Mouse (Mus musculus) forebrain, embryonic 10.5 days (tissue): Measurements from ENCODE around the gene Smg9. TPM values are rescaled to one million over a fixed set of nuclear protein-coding genes. Genes with fewer than 3 reads are reported as not detected.

Source experiments
- DNase-seq: peaks from one replicate; pipeline ENCODE4 v3.0.0-alpha.2; 2017; ENCODE audit warnings: low spot score; ENCODE audit errors: extremely low spot score
- H3K27ac ChIP-seq: fragments of 300-500 bp; sonication (generic); 2 replicates; pipeline ENCODE4 v1.5.1; 2016; ENCODE audit warnings: mild to moderate bottlenecking
- H3K27me3 ChIP-seq: fragments of 300-500 bp; sonication (generic); 2 replicates; pipeline ENCODE4 v1.6.1; 2016; ENCODE audit warnings: mild to moderate bottlenecking; ENCODE audit not compliant: poor library complexity, severe bottlenecking
- H3K36me3 ChIP-seq: fragments of 300-500 bp; sonication (generic); replicated peaks from 2 replicates; pipeline ENCODE4 v1.6.1; 2016; ENCODE audit warnings: mild to moderate bottlenecking, moderate library complexity
- H3K4me1 ChIP-seq: fragments of 300-500 bp; sonication (generic); 2 replicates; pipeline ENCODE4 v1.6.1; 2016
- H3K4me3 ChIP-seq: fragments of 300-500 bp; sonication (generic); 2 replicates; pipeline ENCODE4 v1.5.1; 2016; ENCODE audit warnings: mild to moderate bottlenecking, moderate library complexity
- H3K9me3 ChIP-seq: fragments of 300-500 bp; sonication (generic); 2 replicates; pipeline ENCODE4 v1.6.1; 2016; ENCODE audit warnings: mild to moderate bottlenecking, moderate library complexity
- WGBS: fragments of 180-500 bp; shearing (Covaris S2); methylation state at CpG from one replicate; pipeline ENCODE4 v1.1.7; 2016; 5-methylcytosine and 5-hydroxymethylcytosine counted together
- polyA plus RNA-seq: library from polyadenylated mRNA; unstranded; fragments of >200 nt; fragmentation: Nextera tagmentation; extraction: Ambion mirVana; gene quantifications from 2 replicates; pipeline ENCODE4 v1.2.1, GENCODE M21; 2016

The Smg9 gene
- polyA plus RNA-seq, 1 experiment from 2014 or later: 26.5 TPM

DNA sequence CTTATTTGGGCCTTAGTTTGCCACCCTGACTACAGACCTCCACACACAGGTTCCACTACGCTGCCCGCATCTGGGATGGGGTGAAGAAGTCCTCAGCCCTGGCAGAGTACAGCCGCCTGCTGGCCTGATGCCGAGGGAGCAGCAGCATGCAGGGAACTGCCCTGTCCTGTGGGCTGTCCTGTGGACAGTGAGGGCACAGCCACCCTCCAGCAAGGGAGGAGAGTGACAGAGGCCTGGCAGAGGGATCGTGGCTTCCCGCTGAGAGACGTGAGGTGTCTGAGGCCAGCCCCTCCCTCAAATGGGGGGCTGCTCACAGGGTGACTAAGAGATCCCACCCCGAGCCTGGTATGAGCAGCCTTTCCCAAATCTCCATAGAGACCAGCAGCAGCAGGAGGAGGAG lies 22.8 kb downstream of the Smg9 start:
- Histone ChIP-seq H3K4me3 (no peak overlapping the region), H3K9me3 (no peaks in the 10 kb centered on the region), H3K27me3 (no peaks in the 10 kb centered on the region), H3K27ac (no peak overlapping the region; the same call in 1 of the 2 replicates), H3K4me1 (peaks cover 29% of the 10 kb centered on the region), H3K36me3 (peaks cover 35% of the 10 kb centered on the region)
- DNase-seq: no peak
- 84% methylated on average over 8 of the region's 8 CpGs for WGBS

DNA sequence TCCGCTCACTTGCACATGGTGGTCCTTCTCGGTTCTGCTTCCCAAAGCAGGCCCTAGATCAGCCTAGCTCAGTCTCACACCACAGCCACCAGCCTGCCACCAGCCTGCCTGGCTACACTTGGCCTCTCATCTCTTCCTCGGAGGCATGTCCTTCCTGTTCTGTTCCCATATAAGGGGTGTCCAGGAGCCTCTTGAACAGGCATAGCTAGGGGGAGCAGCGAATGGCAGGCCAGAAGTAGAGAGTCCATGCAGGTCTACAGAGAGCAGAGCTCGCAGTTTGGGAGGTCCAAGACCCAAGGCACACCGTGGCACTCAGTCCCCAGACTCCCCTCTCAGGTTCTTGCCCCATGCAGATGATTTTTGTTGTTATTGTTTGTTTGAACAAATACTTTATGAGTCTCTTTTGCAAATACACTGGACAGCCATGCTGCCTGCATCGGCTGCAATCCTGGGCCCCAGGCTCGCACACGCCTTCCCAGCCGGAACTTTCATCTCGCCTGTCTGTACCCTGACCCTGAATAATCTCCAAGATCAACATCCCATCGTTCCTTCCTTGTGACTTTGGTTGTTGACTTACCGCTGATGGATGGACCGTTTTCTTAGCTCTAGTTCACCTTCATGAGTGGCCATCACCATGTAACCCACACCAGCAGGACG lies 23.8 kb downstream of the Smg9 start:
- Histone ChIP-seq H3K9me3 (no peaks in the 10 kb centered on the region), H3K4me3 (no peak overlapping the region), H3K27ac (no peak overlapping the region), H3K27me3 (no peaks in the 10 kb centered on the region), H3K36me3 (peaks cover 34% of the 10 kb centered on the region), H3K4me1 (peaks cover 24% of the 10 kb centered on the region)
- no peak for DNase-seq
- WGBS: 92% methylated on average over 15 of the region's 15 CpGs

DNA sequence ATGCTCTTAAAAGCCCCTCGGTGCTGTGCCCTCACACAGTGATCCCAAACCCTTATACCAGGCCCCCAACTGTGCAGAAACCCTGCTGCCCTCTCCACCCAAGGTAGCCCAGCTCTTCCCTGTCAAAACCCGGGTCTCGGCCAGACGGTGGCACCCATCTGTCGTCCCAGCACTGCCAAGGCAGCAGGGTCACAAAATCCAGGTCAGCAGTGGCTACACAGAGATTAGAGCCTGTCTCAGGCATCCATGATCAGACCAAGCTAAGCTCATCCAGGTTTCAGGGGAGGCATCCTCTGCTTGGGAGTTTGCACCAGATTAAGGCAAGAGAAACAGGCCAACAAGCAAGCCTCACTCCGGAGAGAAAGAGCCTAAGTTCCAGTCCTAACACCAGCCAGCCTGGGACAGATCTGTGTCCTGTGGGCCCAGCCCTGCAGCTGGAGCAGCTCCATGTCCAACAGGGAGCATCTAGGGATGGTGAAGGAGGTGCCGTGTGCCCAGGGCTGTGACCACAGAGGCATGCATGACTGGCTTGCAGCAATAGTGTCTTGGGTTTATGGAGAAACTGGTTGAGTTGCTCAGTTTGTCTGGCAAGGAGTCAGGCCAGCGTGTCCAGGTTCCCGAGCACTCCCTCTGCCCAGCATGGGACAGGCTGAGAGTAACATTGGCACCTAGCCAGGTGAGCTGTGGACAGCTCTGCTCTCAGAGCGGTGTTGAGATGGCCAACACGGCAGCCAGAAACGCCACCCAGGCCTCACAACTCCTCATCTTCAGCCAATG lies 24.7 kb downstream of the Smg9 start:
- DNase-seq: no peak
- 92% methylated on average over 12 of the region's 12 CpGs for WGBS
- Histone ChIP-seq H3K4me1 (peaks cover 21% of the 10 kb centered on the region), H3K9me3 (no peaks in the 10 kb centered on the region), H3K27me3 (no peaks in the 10 kb centered on the region), H3K27ac (no peak overlapping the region), H3K4me3 (no peak overlapping the region), H3K36me3 (peaks cover 34% of the 10 kb centered on the region)

DNA sequence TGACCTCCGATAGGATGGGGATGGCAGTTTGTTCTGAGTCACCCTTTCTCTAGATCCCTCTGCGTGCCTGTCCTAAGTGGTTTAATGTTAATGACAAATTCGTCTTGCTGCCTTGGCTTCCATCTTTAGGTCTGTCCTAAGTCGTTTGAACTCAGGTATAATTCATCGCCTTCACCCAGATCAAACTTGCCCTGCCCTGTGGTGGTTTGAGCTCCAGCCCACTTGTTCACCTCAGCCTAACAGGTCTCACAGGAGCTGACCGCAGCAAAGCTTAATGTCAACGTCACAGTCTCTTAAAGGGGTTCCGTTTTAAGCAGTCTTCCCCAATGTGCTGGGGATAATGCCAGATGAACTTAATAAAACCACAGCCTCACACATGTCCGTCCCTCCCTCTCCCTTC lies 26.5 kb downstream of the Smg9 start:
- WGBS: 86% methylated on average over 9 of the region's 9 CpGs
- peaks cover 8% of the 10 kb centered on the region for H3K4me1 ChIP-seq
- H3K9me3 ChIP-seq: no peaks in the 10 kb centered on the region
- H3K4me3 ChIP-seq: no peak overlapping the region
- H3K36me3 ChIP-seq: peaks cover 25% of the 10 kb centered on the region
- no peaks in the 10 kb centered on the region for H3K27me3 ChIP-seq
- no peak for DNase-seq
- H3K27ac ChIP-seq: no peak overlapping the region

DNA sequence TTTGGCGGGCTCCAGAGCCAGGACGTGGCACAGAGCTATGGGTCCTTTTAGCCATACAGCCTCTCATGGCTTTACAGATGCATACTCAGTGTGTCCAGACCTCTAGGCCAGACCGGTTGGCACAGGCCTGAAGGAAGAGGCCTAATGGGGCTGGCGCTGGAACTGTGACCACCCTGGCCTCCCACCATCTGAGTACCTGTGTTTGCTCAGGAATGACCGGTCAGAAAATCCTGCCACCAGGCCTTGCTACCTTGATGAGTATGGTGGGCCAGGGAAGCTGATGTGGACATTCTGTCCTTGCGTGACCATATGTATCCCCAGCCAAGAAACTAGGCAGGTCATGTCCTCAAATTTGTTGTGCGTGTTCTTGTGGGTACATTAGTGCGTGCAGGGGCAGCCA lies 27.7 kb downstream of the Smg9 start:
- Histone ChIP-seq H3K36me3 (peaks cover 13% of the 10 kb centered on the region), H3K27ac (no peak overlapping the region), H3K4me3 (no peak overlapping the region), H3K27me3 (peaks cover 3% of the 10 kb centered on the region), H3K4me1 (peaks cover 3% of the 10 kb centered on the region; the same call in 1 of the 2 replicates), H3K9me3 (peaks cover 7% of the 10 kb centered on the region)
- WGBS: 91% methylated on average over 8 of the region's 8 CpGs
- DNase-seq: no peak

DNA sequence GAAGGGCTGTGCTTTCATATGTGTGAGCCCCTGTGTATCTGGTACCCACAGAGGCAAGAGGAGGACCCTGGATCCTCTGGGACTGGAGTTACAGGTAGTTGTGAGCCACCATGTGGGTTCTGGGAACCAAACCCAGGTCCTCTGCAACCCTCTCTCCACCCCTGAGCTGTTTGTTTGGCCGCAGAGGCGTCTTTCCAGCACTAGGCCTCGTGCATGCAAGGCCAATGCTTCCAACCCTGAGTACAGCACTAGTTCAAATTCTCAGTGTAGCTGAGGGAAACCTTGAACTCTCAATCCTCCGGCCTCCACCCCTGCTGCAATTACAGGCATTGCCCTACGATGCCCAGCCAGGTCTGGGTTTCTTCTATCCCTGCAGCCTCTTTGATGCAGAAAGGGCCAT lies 29.3 kb downstream of the Smg9 start:
- Histone ChIP-seq H3K4me1 (no peaks in the 10 kb centered on the region), H3K27ac (no peak overlapping the region), H3K9me3 (peaks cover 20% of the 10 kb centered on the region), H3K27me3 (peaks cover 18% of the 10 kb centered on the region), H3K4me3 (no peak overlapping the region), H3K36me3 (no peaks in the 10 kb centered on the region)
- no peak for DNase-seq
- WGBS: 89% methylated on average over 5 of the region's 5 CpGs

DNA sequence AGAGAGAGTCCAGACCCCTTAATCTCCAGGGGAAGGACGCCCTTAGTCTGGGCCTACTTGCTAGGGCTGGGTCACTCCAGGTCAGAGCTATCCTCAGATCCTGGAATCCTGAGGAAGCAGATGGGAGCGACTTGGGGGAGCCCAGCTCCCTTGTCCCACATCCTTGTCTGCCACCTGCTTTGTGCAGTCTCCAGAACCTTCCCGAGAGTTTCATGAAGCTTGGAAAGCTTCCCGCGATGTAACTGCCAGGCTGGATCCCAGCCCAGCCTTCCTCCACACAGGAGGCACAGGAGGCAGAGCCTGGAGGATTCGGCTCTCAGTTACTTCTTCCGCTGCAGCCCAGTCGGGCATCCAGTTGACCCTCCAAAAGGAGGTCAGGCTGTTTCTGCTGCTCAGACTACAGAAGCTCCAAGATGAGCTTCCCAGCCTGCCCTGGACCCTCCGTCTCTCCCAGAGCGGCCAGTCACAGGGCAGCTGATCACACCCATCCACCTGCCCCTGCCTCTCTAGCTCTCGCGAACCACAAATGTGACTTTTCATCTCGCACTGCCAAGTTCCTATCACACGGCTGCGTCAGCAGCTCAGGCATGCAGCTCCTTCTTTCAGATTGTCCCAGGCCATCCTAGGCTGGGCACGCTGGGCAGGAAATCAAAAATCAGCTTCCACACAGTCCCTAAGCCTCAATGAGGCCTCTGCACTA lies 30.1 kb downstream of the Smg9 start:
- peaks cover 20% of the 10 kb centered on the region for H3K9me3 ChIP-seq
- no peaks in the 10 kb centered on the region for H3K36me3 ChIP-seq
- H3K4me1 ChIP-seq: no peaks in the 10 kb centered on the region
- H3K27ac ChIP-seq: no peak overlapping the region
- H3K27me3 ChIP-seq: peaks cover 22% of the 10 kb centered on the region
- DNase-seq: no peak
- 80% methylated on average over 16 of the region's 16 CpGs for WGBS
- H3K4me3 ChIP-seq: no peak overlapping the region

DNA sequence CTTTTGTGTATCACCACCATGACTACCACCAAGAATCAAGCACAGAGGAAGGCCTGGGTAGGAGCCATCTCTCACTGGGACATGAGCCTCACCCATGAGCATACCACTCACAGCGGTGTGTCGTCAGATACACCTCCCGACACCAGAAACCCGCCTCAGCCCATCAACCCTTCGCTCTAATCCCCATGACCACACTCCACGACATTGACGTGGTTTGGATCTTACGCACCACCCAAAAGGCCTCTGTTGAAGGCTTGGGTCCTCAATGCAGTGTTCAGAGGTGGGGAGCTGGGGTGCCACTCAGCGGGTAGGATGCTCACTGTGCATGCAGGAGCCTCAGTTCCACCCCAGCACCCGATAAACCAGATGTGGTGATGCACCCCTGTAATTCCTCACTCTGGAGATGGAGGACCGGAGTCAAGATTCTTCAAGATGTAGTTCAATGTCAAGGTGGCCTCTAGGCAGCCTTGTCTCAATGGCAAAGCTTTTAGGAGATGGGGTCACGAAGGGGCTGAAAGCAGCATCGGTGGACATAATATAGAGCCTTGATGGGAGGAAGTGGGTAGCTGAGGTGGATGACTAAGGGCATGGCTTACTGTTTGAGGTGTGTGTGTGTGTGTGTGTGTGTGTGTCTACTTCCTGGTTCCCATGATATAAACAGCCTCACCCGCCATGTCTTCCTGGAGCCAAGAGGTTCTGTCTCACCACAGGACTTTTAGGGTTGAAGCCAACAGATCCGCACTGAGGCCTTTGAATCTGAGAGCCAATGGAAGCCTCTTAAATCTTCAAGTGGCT lies 31.3 kb downstream of the Smg9 start:
- no peaks in the 10 kb centered on the region for H3K36me3 ChIP-seq
- peaks cover 20% of the 10 kb centered on the region for H3K9me3 ChIP-seq
- H3K27me3 ChIP-seq: peaks cover 22% of the 10 kb centered on the region
- no peak for DNase-seq
- no peak overlapping the region for H3K4me3 ChIP-seq
- WGBS: 93% methylated on average over 15 of the region's 15 CpGs
- no peak overlapping the region for H3K27ac ChIP-seq
- 0 out of 2 replicates have a peak, but pooled peaks cover 3% of the 10 kb centered on the region for H3K4me1 ChIP-seq

DNA sequence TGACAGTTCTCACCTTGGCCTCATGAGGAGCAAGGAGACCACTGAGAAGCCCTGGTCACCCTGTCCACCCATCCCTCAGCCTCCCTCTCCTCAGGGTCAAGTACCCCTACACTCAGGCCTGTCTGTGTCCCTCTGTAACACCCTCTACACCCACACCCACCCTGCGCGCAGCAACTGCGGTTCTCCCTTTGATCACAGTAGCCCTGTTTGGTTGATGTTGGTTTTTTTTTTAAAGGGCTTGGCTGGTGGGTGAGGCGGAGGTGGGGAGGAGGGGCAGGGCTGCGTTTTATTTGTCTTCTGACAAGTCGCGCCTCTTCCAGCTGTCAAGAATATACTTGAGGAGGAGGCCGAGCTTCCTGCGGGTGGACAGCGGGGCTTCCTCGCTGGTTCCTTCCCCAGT lies 32.3 kb downstream of the Smg9 start:
- no peak for DNase-seq
- Histone ChIP-seq H3K27me3 (peaks cover 22% of the 10 kb centered on the region), H3K4me1 (0 out of 2 replicates have a peak, but pooled peaks cover 3% of the 10 kb centered on the region), H3K9me3 (peaks cover 20% of the 10 kb centered on the region), H3K36me3 (no peaks in the 10 kb centered on the region), H3K4me3 (no peak overlapping the region), H3K27ac (no peak overlapping the region)
- whole genome bisulfite sequencing: 81% methylated on average over 11 of the region's 11 CpGs

DNA sequence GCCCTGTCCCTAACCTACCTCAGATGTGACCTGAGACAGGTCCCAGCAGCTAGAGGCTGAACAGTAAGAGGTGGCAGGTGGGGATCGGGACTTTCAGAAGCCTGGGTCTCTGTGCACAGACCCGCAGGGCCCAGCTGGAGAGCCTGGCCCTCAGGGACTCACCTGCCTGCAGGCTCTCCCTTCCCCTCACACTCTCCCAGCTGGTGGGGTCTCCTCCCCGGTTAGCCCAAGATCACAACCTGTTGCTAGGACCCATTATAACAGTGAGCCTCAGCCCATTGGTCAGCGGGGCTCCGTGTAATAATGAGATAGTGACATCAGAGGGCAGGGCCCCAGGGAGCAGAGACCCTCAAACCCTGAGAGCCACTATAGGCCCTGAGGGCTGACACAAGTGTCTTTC lies 35.9 kb downstream of the Smg9 start:
- peaks cover 20% of the 10 kb centered on the region for H3K9me3 ChIP-seq
- no peaks in the 10 kb centered on the region for H3K36me3 ChIP-seq
- H3K27me3 ChIP-seq: peaks cover 22% of the 10 kb centered on the region
- DNase-seq: no peak
- H3K4me1 ChIP-seq: 0 out of 2 replicates have a peak, but pooled peaks cover 3% of the 10 kb centered on the region
- no peak overlapping the region for H3K27ac ChIP-seq
- H3K4me3 ChIP-seq: no peak overlapping the region
- WGBS: 79% methylated on average over 5 of the region's 5 CpGs

DNA sequence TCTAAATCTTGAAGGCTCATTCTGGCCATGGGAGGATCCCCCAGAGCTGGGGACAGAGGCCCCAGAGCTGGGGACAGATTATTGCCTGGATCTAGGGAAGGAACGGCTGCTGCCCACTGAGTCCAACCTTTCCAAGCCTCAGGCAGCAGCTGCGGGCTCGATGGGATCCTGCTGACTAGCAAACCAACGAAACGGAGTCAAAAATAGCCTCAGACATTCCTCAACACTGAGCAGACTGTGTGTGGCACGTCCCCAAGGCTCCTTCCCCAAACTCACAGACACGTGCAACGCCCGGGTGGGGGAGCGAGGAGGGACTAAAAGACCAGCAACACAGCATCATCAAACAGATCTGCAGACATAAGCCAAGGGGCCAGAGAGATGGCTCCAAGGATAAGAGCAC lies 38.6 kb downstream of the Smg9 start:
- H3K4me1 ChIP-seq: 0 out of 2 replicates have a peak, but pooled peaks cover 3% of the 10 kb centered on the region
- no peak overlapping the region for H3K27ac ChIP-seq
- peaks cover 5% of the 10 kb centered on the region for H3K9me3 ChIP-seq
- WGBS: 83% methylated on average over 10 of the region's 10 CpGs
- peaks cover 12% of the 10 kb centered on the region for H3K27me3 ChIP-seq
- no peaks in the 10 kb centered on the region for H3K36me3 ChIP-seq
- no peak overlapping the region for H3K4me3 ChIP-seq
- DNase-seq: no peak

DNA sequence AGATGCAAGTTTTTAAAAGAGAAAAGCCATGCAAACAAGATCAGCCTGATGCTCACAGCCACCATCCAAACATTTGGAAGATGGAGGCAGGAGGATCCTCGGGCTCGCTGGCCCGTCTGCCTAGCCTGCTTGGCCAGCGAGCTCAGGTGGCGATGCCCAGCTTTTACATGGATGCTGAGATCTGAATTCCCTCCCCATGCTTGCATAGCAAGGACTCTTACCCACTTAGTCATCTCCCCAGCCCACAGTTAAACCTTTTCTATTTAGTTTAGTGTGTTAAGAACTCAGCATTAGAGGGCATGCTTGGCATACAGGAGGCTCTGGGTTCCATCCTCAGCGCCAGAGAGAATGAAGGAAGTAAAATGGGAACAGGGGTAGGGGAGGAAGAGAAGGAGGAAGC lies 39.8 kb downstream of the Smg9 start:
- H3K9me3 ChIP-seq: no peaks in the 10 kb centered on the region
- no peaks in the 10 kb centered on the region for H3K36me3 ChIP-seq
- no peak overlapping the region for H3K4me3 ChIP-seq
- H3K27ac ChIP-seq: no peak overlapping the region
- WGBS: 87% methylated on average over 6 of the region's 6 CpGs
- H3K4me1 ChIP-seq: 0 out of 2 replicates have a peak, but pooled peaks cover 3% of the 10 kb centered on the region
- no peak for DNase-seq
- no peaks in the 10 kb centered on the region for H3K27me3 ChIP-seq
